15 mouse cellular contexts compared by ENCODE assay signal in the genomic region with DNA sequence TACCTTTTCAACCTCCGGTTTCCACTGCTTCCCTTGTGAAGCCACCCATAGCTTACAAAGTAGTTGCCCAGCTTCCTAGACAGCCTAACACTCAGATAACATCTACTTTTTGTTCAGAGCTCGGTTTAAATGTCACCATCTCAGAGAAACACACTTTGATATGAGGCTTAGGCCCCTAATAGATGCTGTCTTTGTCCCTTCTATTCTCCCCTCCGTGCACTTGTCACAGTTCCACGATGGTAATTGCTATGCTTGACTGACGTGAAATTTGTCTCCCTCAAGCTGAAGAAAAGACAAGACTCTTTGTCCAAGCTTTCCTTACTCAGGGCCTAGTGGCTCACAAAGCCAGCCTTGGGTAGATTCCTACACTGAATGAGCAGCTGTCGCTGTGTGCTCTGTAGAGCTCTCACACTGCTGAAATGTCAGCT. TPM values are rescaled to one million over a fixed set of nuclear protein-coding genes. Genes with fewer than 3 reads are reported as not detected.
DNase-seq lines count a peak whose midpoint lies in the region; ATAC-seq lines count a peak whose summit lies in the region.
"Had no signal": no experiment of that assay in that cellular context is flagged by ENCODE, and none has a peak within 500 bp of the region (broad histone marks: within the 10 kb centered on the region; RNA-seq: fewer than 3 reads in every experiment).

No protein-coding gene starts in this region.

- H3K27me3 ChIP-seq in limb, embryonic 13.5 days, result no peaks in the 10 kb centered on the region
- H3K27me3 ChIP-seq in limb, embryonic 10.5 days (ENCODE audit: low read depth, poor library complexity, severe bottlenecking), result no peaks in the 10 kb centered on the region
- no peaks in the 10 kb centered on the region for H3K27me3 ChIP-seq in embryonic facial prominence, embryonic 14.5 days (replicated peaks; ENCODE audit: control insufficient read depth, insufficient read depth, low read length)
- no peaks in the 10 kb centered on the region for H3K27me3 ChIP-seq in hindbrain, embryonic 12.5 days
- H3K27me3 ChIP-seq in midbrain, embryonic 14.5 days (ENCODE audit: control insufficient read depth, insufficient read depth, low read length), result no peaks in the 10 kb centered on the region
- H3K27me3 ChIP-seq: embryonic facial prominence, embryonic 12.5 days; heart, embryonic 13.5 days had no signal

- WGBS in limb, embryonic 13.5 days, result 70% methylated on average over 6 of the region's 6 CpGs
- WGBS in limb, embryonic 10.5 days, result 78% methylated on average over 6 of the region's 6 CpGs
- WGBS in embryonic facial prominence, embryonic 14.5 days, result 32% methylated on average over 6 of the region's 6 CpGs
- 34% methylated on average over 6 of the region's 6 CpGs for WGBS in hindbrain, embryonic 12.5 days
- WGBS in midbrain, embryonic 14.5 days, result 4% methylated on average over 6 of the region's 6 CpGs

- H3K4me3 ChIP-seq in limb, embryonic 13.5 days, result no peak overlapping the region
- H3K4me3 ChIP-seq in limb, embryonic 10.5 days, result no peak overlapping the region
- no peak overlapping the region for H3K4me3 ChIP-seq in embryonic facial prominence, embryonic 14.5 days (ENCODE audit: low read depth, low read length)
- no peak overlapping the region for H3K4me3 ChIP-seq in hindbrain, embryonic 12.5 days
- H3K4me3 ChIP-seq in midbrain, embryonic 14.5 days (replicated peaks; ENCODE audit: low read depth, low read length), result no peak overlapping the region
- H3K4me3 ChIP-seq: embryonic facial prominence, embryonic 12.5 days; heart, embryonic 13.5 days had no signal

- H3K9ac ChIP-seq in limb, embryonic 13.5 days, result no peak overlapping the region
- H3K9ac ChIP-seq in embryonic facial prominence, embryonic 14.5 days (ENCODE audit: low read depth, low read length), result no peak overlapping the region
- no peak overlapping the region for H3K9ac ChIP-seq in hindbrain, embryonic 12.5 days
- H3K9ac ChIP-seq in midbrain, embryonic 14.5 days (replicated peaks; ENCODE audit: low read length), result no peak overlapping the region
- H3K9ac ChIP-seq: embryonic facial prominence, embryonic 12.5 days; heart, embryonic 13.5 days had no signal

- DNase-seq in limb, embryonic 10.5 days (ENCODE audit: low spot score), result no peak
- peak; percentile 63 for DNase-seq in embryonic facial prominence, embryonic 14.5 days (ENCODE audit: low spot score)
- peak; percentile 32 for DNase-seq in midbrain, embryonic 14.5 days
- no peak for DNase-seq in ovary, adult 18-20 months (ENCODE audit: low spot score)
- DNase-seq in cerebellum, postnatal 14 days, result no peak
- DNase-seq: cerebellum, adult 11-12 months; gastrocnemius, postnatal 25 days; kidney, postnatal 10 days; left cerebral cortex, postnatal 4 days; lung, postnatal 36 days had no signal

- H3K27ac ChIP-seq in limb, embryonic 13.5 days, result peak overlapping the region; percentile 7; the same call in 1 of the 2 replicates
- no peak overlapping the region for H3K27ac ChIP-seq in limb, embryonic 10.5 days
- no peak overlapping the region for H3K27ac ChIP-seq in embryonic facial prominence, embryonic 14.5 days (replicated peaks; ENCODE audit: low read depth, low read length)
- no peak overlapping the region for H3K27ac ChIP-seq in hindbrain, embryonic 12.5 days
- H3K27ac ChIP-seq in midbrain, embryonic 14.5 days (replicated peaks; ENCODE audit: low read depth, low read length), result no peak overlapping the region
- H3K27ac ChIP-seq: embryonic facial prominence, embryonic 12.5 days; heart, embryonic 13.5 days had no signal

- H3K4me2 ChIP-seq in limb, embryonic 13.5 days (replicated peaks), result no peak overlapping the region
- H3K4me2 ChIP-seq in embryonic facial prominence, embryonic 14.5 days (ENCODE audit: low read depth, low read length), result no peak overlapping the region
- no peak overlapping the region for H3K4me2 ChIP-seq in hindbrain, embryonic 12.5 days (replicated peaks)
- H3K4me2 ChIP-seq in midbrain, embryonic 14.5 days (ENCODE audit: low read length), result no peak overlapping the region
- H3K4me2 ChIP-seq: embryonic facial prominence, embryonic 12.5 days; heart, embryonic 13.5 days had no signal

- H3K9me3 ChIP-seq in limb, embryonic 13.5 days, result no peaks in the 10 kb centered on the region
- H3K9me3 ChIP-seq in limb, embryonic 10.5 days (replicated peaks), result no peaks in the 10 kb centered on the region
- no peaks in the 10 kb centered on the region for H3K9me3 ChIP-seq in embryonic facial prominence, embryonic 14.5 days (ENCODE audit: control insufficient read depth, low read length)
- H3K9me3 ChIP-seq in hindbrain, embryonic 12.5 days (replicated peaks), result no peaks in the 10 kb centered on the region
- no peaks in the 10 kb centered on the region for H3K9me3 ChIP-seq in midbrain, embryonic 14.5 days (ENCODE audit: control insufficient read depth, low read length)
- H3K9me3 ChIP-seq: embryonic facial prominence, embryonic 12.5 days; heart, embryonic 13.5 days had no signal

- 0 out of 2 replicates have a peak, but pooled peaks cover 13% of the 10 kb centered on the region for H3K4me1 ChIP-seq in limb, embryonic 13.5 days
- no peaks in the 10 kb centered on the region for H3K4me1 ChIP-seq in limb, embryonic 10.5 days
- H3K4me1 ChIP-seq in embryonic facial prominence, embryonic 14.5 days (ENCODE audit: control insufficient read depth, insufficient read depth, low read length), result no peaks in the 10 kb centered on the region
- H3K4me1 ChIP-seq in hindbrain, embryonic 12.5 days, result no peaks in the 10 kb centered on the region
- no peaks in the 10 kb centered on the region for H3K4me1 ChIP-seq in midbrain, embryonic 14.5 days (ENCODE audit: control insufficient read depth, insufficient read depth, low read length)
- H3K4me1 ChIP-seq: embryonic facial prominence, embryonic 12.5 days; heart, embryonic 13.5 days had no signal

- ATAC-seq in limb, embryonic 13.5 days (ENCODE audit: low FRiP score, low read depth), result no peak
- ATAC-seq in embryonic facial prominence, embryonic 14.5 days (ENCODE audit: low read depth), result 0 out of 2 replicates have a peak, but pooled peaks have one; percentile 63
- ATAC-seq in hindbrain, embryonic 12.5 days (ENCODE audit: low FRiP score), result peak; percentile 71; the same call in 1 of the 2 replicates
- peak; percentile 64; the same call in 1 of the 2 replicates for ATAC-seq in midbrain, embryonic 14.5 days (ENCODE audit: low FRiP score, low TSS enrichment)
- no peak for ATAC-seq in monocyte, adult 5-6 weeks (replicated peaks; ENCODE audit: insufficient number of reproducible peaks, low FRiP score, low TSS enrichment, poor library complexity, severe bottlenecking)

- no peaks in the 10 kb centered on the region for H3K36me3 ChIP-seq in limb, embryonic 13.5 days
- no peaks in the 10 kb centered on the region for H3K36me3 ChIP-seq in limb, embryonic 10.5 days
- no peaks in the 10 kb centered on the region for H3K36me3 ChIP-seq in embryonic facial prominence, embryonic 14.5 days (ENCODE audit: control insufficient read depth, insufficient read depth, low read length)
- H3K36me3 ChIP-seq in hindbrain, embryonic 12.5 days, result no peaks in the 10 kb centered on the region
- H3K36me3 ChIP-seq in midbrain, embryonic 14.5 days (ENCODE audit: control insufficient read depth, insufficient read depth, low read length), result no peaks in the 10 kb centered on the region
- H3K36me3 ChIP-seq: embryonic facial prominence, embryonic 12.5 days; heart, embryonic 13.5 days had no signal

RNA-seq across cellular contexts. Expression of gene Trp63, which starts 54.1 kb away (rescaled TPM):
- polyA plus RNA-seq in limb, embryonic 13.5 days (2015; fragmentation: Nextera tagmentation; extraction: Ambion mirVana), result 29.7 and 34.7 TPM in 2 replicates
- polyA plus RNA-seq in limb, embryonic 10.5 days (2016; fragmentation: Nextera tagmentation; extraction: Ambion mirVana), result 21.3 and 22.7 TPM in 2 replicates
- polyA plus RNA-seq in embryonic facial prominence, embryonic 14.5 days (2014; fragmentation: Nextera tagmentation; extraction: Ambion mirVana), result 35.8 and 40.8 TPM in 2 replicates
- 3.1 and 4.2 TPM in 2 replicates for polyA plus RNA-seq in hindbrain, embryonic 12.5 days (2016; fragmentation: Nextera tagmentation; extraction: Ambion mirVana)
- 0.12 and 0.21 TPM in 2 replicates for polyA plus RNA-seq in midbrain, embryonic 14.5 days (2014; fragmentation: Nextera tagmentation; extraction: Ambion mirVana)
- total RNA-seq in monocyte, adult 5-6 weeks (2017), result not detected in 3 replicates

Comparison
In these comparisons a context has a peak if more than half of its experiments do, and no peak if none do; other contexts are left out.
1. ATAC-seq: peak in embryonic facial prominence, embryonic 14.5 days (single experiment), hindbrain, embryonic 12.5 days (single experiment) and midbrain, embryonic 14.5 days (single experiment); none in limb, embryonic 13.5 days (single experiment) and monocyte, adult 5-6 weeks (single experiment).
2. DNase-seq: peak in embryonic facial prominence, embryonic 14.5 days (single experiment) and midbrain, embryonic 14.5 days (single experiment); none in limb, embryonic 10.5 days (single experiment), ovary, adult 18-20 months (single experiment) and cerebellum, postnatal 14 days (0 of 2).